Mouse (Mus musculus) liver, adult 2 months (tissue): ENCODE results near the gene Ly75.

Experiments
- CTCF ChIP-seq: fragments of 200-500 bp; IDR thresholded peaks from 2 replicates; pipeline ENCODE4 v1.5.1; 2011; ENCODE audit warnings: low read depth, low read length, control low read depth
- POLR2A ChIP-seq: fragments of 200-500 bp; IDR thresholded peaks from 2 replicates; pipeline ENCODE4 v1.6.1; 2011; ENCODE audit warnings: low read length, control low read depth; ENCODE audit not compliant: insufficient read depth; ENCODE audit errors: extremely low read depth

DNA sequence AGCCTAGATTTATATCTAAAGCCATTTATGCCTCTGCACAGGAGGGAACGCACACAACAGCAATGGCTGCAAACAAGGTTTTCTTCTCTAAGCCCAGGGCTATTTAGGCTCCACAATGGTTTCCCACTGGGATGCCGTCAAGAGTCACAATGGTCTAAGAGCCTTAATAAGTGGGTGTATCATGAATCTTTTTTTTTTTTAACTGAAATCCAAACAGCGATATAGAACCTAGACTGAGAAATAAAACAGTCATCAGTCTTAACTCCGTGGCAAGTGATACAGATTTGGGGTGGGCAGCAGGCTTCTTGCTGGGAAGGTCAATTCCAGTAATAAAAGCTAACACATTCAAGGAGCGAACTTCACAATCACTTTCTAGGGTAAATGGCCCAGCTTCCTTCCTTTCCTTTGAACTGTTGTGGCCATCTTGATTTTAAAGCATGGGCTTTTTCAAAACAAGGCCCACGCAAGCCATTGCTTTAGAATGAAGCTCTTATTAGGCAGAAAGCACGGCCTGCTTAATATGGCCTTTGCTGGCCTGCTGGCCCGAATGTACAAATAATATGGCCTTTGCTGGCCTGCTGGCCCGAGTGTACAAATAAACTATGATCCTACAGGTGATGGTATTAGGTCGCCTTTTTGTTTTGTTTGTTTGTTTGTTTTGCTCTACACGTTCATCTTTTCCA, 39.4 kb downstream of the Ly75 start:
- TF ChIP-seq POLR2A (no peak), CTCF (no peak)
